Mouse (Mus musculus) myocyte (in vitro differentiated cells): Measurements from ENCODE around the gene Erbb3. TPM values are rescaled to one million over a fixed set of nuclear protein-coding genes. Genes with fewer than 3 reads are reported as not detected.

ENCODE experiments used
- H3K27me3 ChIP-seq: one replicate; pipeline ENCODE4 v1.6.1; 2011; ENCODE audit not compliant: control insufficient read depth, insufficient read depth, insufficient read length
- H3K36me3 ChIP-seq: one replicate; pipeline ENCODE4 v1.6.1; 2011; ENCODE audit not compliant: control insufficient read depth, insufficient read depth
- H3K4me2 ChIP-seq: one replicate; pipeline ENCODE4 v1.6.1; 2011; ENCODE audit warnings: low read depth, control low read depth
- H3K4me3 ChIP-seq: one replicate; pipeline ENCODE4 v1.5.1; 2011; ENCODE audit warnings: mild to moderate bottlenecking, control low read depth, moderate library complexity
- H3K79me2 ChIP-seq: one replicate; pipeline ENCODE4 v1.6.1; 2011; ENCODE audit not compliant: control insufficient read depth, insufficient read depth
- H3ac ChIP-seq: one replicate; pipeline ENCODE4 v1.6.1; 2011; ENCODE audit not compliant: control insufficient read depth, insufficient read length
- CEBPB ChIP-seq: IDR thresholded peaks from 2 replicates; pipeline ENCODE4 v1.6.1; 2011; ENCODE audit warnings: mild to moderate bottlenecking, moderate library complexity; ENCODE audit not compliant: poor library complexity, insufficient read depth, severe bottlenecking
- E2F4 ChIP-seq: IDR thresholded peaks from one replicate; pipeline ENCODE4 v1.6.1; 2011; ENCODE audit warnings: mild to moderate bottlenecking, control low read depth, moderate library complexity; ENCODE audit not compliant: insufficient read depth
- MAX ChIP-seq: IDR thresholded peaks from one replicate; pipeline ENCODE4 v1.6.1; 2011; ENCODE audit warnings: low read depth, mild to moderate bottlenecking, control low read depth
- MYOD1 ChIP-seq, 3 experiments: IDR thresholded peaks; one replicate each; pipeline ENCODE4 v1.6.1; 2011; ENCODE audit warnings: control low read depth in 2 of 3, low read depth in 2 of 3, mild to moderate bottlenecking in 2 of 3, moderate library complexity in 1 of 3; ENCODE audit not compliant: insufficient read length in 2 of 3, control insufficient read depth in 1 of 3
- MYOG ChIP-seq, 3 experiments: IDR thresholded peaks; one replicate each; pipeline ENCODE4 v1.6.1; 2011; ENCODE audit warnings: control low read depth in 2 of 3, low read depth in 2 of 3, mild to moderate bottlenecking in 2 of 3; ENCODE audit not compliant: insufficient read length in 2 of 3, control insufficient read depth in 1 of 3, insufficient read depth in 1 of 3
- POLR2A ChIP-seq: IDR thresholded peaks from one replicate; pipeline ENCODE4 v1.6.1; 2011; ENCODE audit warnings: low read depth, mild to moderate bottlenecking, control low read depth, moderate library complexity; ENCODE audit not compliant: insufficient read length
- POLR2AphosphoS2 ChIP-seq: IDR thresholded peaks from one replicate; pipeline ENCODE4 v1.6.1; 2011; ENCODE audit warnings: low read depth, control low read depth; ENCODE audit not compliant: insufficient read length
- REST ChIP-seq: IDR thresholded peaks from one replicate; pipeline ENCODE4 v1.6.1; 2011; ENCODE audit warnings: mild to moderate bottlenecking, control low read depth, moderate library complexity; ENCODE audit not compliant: insufficient read depth, insufficient read length
- SRF ChIP-seq: IDR thresholded peaks from one replicate; pipeline ENCODE4 v1.6.1; 2011; ENCODE audit warnings: low read depth; ENCODE audit not compliant: control insufficient read depth, insufficient read length
- TCF12 ChIP-seq: IDR thresholded peaks from one replicate; pipeline ENCODE4 v1.6.1; 2011; ENCODE audit warnings: mild to moderate bottlenecking, control low read depth; ENCODE audit not compliant: poor library complexity, insufficient read depth, severe bottlenecking
- TCF3 ChIP-seq: IDR thresholded peaks from one replicate; pipeline ENCODE4 v1.6.1; 2011; ENCODE audit warnings: low read depth, control low read depth; ENCODE audit not compliant: insufficient read length
- USF1 ChIP-seq: IDR thresholded peaks from one replicate; pipeline ENCODE4 v1.6.1; 2011; ENCODE audit warnings: low read depth, mild to moderate bottlenecking, control low read depth, moderate library complexity
- polyA plus RNA-seq: library from polyadenylated mRNA; unstranded; fragments of >200 nt; fragmentation: generic; extraction: Trizol; gene quantifications from one replicate; pipeline ENCODE4 v1.2.1, GENCODE M21; 2012; ENCODE audit warnings: missing spikeins

Erbb3 gene
- polyA plus RNA-seq, 1 experiment = 23.3 TPM

DNA sequence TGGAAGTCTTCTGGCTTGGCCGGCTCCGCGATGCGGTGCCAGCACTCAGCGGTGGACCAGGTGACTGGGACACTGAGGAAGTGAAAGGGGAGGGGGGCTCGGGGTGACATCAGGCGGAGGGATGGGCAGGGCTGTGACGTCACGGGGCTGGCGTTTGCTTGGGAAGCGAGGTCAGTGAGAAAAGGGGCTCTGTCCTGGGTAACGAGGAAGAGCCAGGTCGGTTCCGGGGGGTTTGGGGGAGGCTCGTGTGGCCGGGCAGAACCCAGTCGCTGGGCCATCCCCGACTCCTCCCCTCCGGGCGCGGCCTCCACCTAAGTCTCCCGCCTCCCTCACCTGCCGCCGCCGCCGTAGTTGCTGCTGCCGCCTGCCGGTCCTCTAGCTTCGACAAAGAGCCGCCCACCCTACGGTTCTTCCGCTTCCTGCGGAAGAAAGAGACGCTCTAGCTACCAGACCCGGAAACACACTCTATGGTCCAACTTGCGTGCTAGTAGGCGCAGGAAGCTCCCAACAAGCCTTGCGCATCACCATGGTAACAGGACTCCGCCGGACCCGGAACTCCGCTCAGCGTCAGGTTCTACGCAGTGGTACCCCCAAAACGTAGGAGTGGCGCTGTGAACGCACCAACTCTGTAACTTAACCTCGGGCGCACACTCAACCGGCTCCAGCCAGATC lies 42.0 kb downstream of the Erbb3 start, which contains the start of gene Zc3h10:
Zc3h10 (minus strand) TSS at position 414 of the 672 bp plus-strand sequence.
- H3K4me3 ChIP-seq = peak within 1 kb of the TSS; percentile 91
- peaks cover 21% of the 10 kb centered on the region for H3K36me3 ChIP-seq
- peak within 1 kb of the TSS; percentile 3 for H3ac ChIP-seq
- peaks cover 30% of the 10 kb centered on the region for H3K79me2 ChIP-seq
- no peaks in the 10 kb centered on the region for H3K27me3 ChIP-seq
- TF ChIP-seq SRF (peak; percentile 26), MYOG (IDR thresholded peaks at IDR 0.05; ENCODE audit: control insufficient read depth in 1 of 3, insufficient read depth in 1 of 3, insufficient read length in 2 of 3, low read depth in 2 of 3) (peak in 1 of 3 experiments; percentile 35), MAX (no peak), POLR2A (peak; percentile 94), POLR2AphosphoS2 (peak; percentile 100), MYOD1 (IDR thresholded peaks at IDR 0.05; ENCODE audit: control insufficient read depth in 1 of 3, insufficient read length in 2 of 3, low read depth in 2 of 3) (peak in 2 of 3 experiments; percentile 30 to 53)
- peak within 1 kb of the TSS; percentile 98 for H3K4me2 ChIP-seq

- Histone ChIP-seq H3K4me3 (peak overlapping the region; percentile 91), H3ac (peak overlapping the region; percentile 3), H3K27me3 (no peaks in the 10 kb centered on the region), H3K79me2 (peaks cover 30% of the 10 kb centered on the region), H3K4me2 (peak overlapping the region; percentile 98), H3K36me3 (peaks cover 26% of the 10 kb centered on the region)
- no peak for TF ChIP-seq CEBPB
- TF ChIP-seq E2F4 = no peak
- no peak for TF ChIP-seq USF1
- no peak for TF ChIP-seq REST
Measured at GRCm38 (mm10) chr10:128546787-128547186, 42.7 kb downstream of the Erbb3 start.

DNA sequence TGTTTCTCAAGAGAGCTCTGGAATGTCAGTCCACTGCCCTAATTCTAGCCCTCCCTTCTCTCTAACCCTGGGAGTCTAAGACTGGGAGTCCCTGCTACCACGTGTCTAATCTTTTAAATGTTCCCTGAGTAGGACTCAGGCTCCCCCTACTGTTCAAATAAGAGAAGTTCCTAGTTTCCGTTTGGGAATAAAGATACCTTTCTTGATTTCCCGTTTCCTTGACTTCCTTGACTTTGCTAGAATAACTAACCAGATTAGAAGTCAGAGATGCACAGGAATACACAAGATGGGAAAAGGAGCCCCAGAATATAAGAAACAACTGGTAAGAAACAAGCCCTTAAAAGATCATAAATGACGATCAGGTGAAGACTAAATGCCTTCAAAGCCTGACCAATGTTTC lies 43.1 kb downstream of the Erbb3 start:
- TF ChIP-seq E2F4 (no peak), MAX (peak; percentile 69), USF1 (peak; percentile 91)

GRCm38 (mm10) chr10:128545570-128545898 lies 43.9 kb downstream of the Erbb3 start:
- peaks cover 30% of the 10 kb centered on the region for H3K79me2 ChIP-seq
- TF ChIP-seq TCF12 = no peak
- TF ChIP-seq CEBPB = no peak
- no peak overlapping the region for H3ac ChIP-seq
- H3K4me3 ChIP-seq = no peak overlapping the region
- peak overlapping the region; percentile 98 for H3K4me2 ChIP-seq
- peaks cover 27% of the 10 kb centered on the region for H3K36me3 ChIP-seq
- no peaks in the 10 kb centered on the region for H3K27me3 ChIP-seq

More for the DNA sequence above, 43.1 kb downstream of the Erbb3 start:
- peaks cover 30% of the 10 kb centered on the region for H3K79me2 ChIP-seq
- peak overlapping the region; percentile 91 for H3K4me3 ChIP-seq
- H3K36me3 ChIP-seq = peaks cover 27% of the 10 kb centered on the region
- no peaks in the 10 kb centered on the region for H3K27me3 ChIP-seq
- no peak overlapping the region for H3ac ChIP-seq
- H3K4me2 ChIP-seq = peak overlapping the region; percentile 98

- no peaks in the 10 kb centered on the region for H3K27me3 ChIP-seq
- peaks cover 30% of the 10 kb centered on the region for H3K79me2 ChIP-seq
- TF ChIP-seq MYOG (IDR thresholded peaks at IDR 0.05; ENCODE audit: control insufficient read depth in 1 of 3, insufficient read depth in 1 of 3, insufficient read length in 2 of 3, low read depth in 2 of 3) = no peak
- no peak for TF ChIP-seq CEBPB
- no peak for TF ChIP-seq TCF3
- TF ChIP-seq REST = no peak
- no peak for TF ChIP-seq E2F4
- no peak overlapping the region for H3K4me2 ChIP-seq
- no peak overlapping the region for H3K4me3 ChIP-seq
- H3ac ChIP-seq = no peak overlapping the region
- peaks cover 27% of the 10 kb centered on the region for H3K36me3 ChIP-seq
Measured at GRCm38 (mm10) chr10:128544674-128545569, 44.5 kb downstream of the Erbb3 start.
